Mouse (Mus musculus): Measurements from ENCODE around the gene Tha1. TPM values are rescaled to one million over a fixed set of nuclear protein-coding genes. Genes with fewer than 3 reads are reported as not detected.

The Tha1 gene
- polyA plus RNA-seq, 1 experiment = 1.4 TPM

DNA sequence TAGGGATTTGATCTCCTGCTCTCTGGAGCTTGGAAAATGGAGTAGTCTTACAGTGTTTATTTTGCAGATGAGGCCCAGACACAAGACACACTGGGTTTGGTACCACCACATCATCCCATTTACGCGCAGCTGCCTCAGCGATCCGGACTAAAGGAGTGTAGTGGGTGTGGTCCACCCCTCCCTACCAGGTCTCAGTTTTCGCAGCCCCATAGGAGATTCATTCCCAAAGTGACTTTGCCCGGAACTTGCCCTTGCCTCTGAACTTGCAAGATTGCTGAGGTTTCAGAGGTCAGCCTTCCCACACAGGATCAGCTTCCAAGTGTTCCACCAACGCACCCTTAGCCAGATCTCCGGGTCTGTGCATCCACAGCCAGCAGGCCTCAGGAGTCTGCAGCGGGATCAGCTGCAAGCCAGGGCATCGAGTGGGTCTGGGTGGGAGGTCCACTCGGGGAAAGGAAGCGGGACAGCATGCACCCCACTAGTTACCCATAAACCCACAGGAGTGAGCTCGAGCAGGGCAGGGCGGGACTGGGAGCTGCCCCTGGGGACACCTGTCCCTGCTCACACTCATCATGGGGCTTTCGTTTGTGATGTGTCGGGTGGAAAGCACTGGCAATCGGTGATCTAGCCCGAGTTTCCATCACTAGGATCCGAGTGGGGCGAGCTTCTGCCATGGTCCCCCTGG is 15.0 kb upstream of the Tha1 start:
- Histone ChIP-seq H3ac (ENCODE audit: control insufficient read depth, insufficient read length, low read depth) (no peak overlapping the region), H3K36me3 (ENCODE audit: control insufficient read depth, insufficient read depth) (no peaks in the 10 kb centered on the region), H3K79me2 (ENCODE audit: control insufficient read depth, insufficient read depth) (no peaks in the 10 kb centered on the region), H3K79me3 (ENCODE audit: low read depth) (no peaks in the 10 kb centered on the region), H3K4me3 (ENCODE audit: insufficient read depth, poor library complexity, severe bottlenecking) (no peak overlapping the region), H3K27me3 (ENCODE audit: control insufficient read depth, insufficient read depth, insufficient read length) (no peaks in the 10 kb centered on the region)
- no peak for TF ChIP-seq USF1 (IDR thresholded peaks at IDR 0.05; ENCODE audit: low read depth)
- TF ChIP-seq MYOD1 (IDR thresholded peaks at IDR 0.05; ENCODE audit: control insufficient read depth, insufficient read length, low read depth) = no peak
- no peak for TF ChIP-seq FOSL1 (IDR thresholded peaks at IDR 0.05; ENCODE audit: insufficient read depth, low read length, poor library complexity, severe bottlenecking)
- TF ChIP-seq MYOG (IDR thresholded peaks at IDR 0.05; ENCODE audit: control insufficient read depth, extremely low read depth, insufficient read length) = no peak
- no peak for TF ChIP-seq MAX (IDR thresholded peaks at IDR 0.05)
- no peak for TF ChIP-seq CEBPB (IDR thresholded peaks at IDR 0.05; ENCODE audit: low read depth)
- no peak for TF ChIP-seq CTCF (IDR thresholded peaks at IDR 0.05; ENCODE audit: control insufficient read depth, insufficient read depth, insufficient read length)

DNA sequence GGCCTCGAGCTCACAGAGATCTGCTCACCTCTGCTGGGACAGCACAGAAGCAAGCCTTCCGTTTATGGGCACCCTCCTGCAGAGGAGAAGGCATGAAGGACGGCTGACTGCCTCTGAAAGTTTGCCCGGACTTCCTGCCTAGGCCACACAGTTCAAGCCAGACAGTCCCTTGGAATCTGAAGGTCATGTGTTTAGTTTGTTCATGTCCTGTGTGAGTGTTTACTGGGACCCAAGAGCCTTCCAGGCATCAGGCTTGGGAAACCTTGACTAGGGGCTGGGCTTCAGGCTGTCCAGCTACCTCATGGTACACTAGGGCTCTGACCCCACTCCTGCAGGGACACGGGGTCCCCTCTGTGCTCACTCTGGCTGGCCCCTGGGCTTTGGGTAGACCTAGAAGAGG is 12.7 kb upstream of the Tha1 start:
- TF ChIP-seq MYOD1 (IDR thresholded peaks at IDR 0.05; ENCODE audit: control insufficient read depth, insufficient read length, low read depth) (no peak), CTCF (IDR thresholded peaks at IDR 0.05; ENCODE audit: control insufficient read depth, insufficient read depth, insufficient read length) (no peak), USF1 (IDR thresholded peaks at IDR 0.05; ENCODE audit: low read depth) (no peak), CEBPB (IDR thresholded peaks at IDR 0.05; ENCODE audit: low read depth) (no peak), MAX (IDR thresholded peaks at IDR 0.05) (no peak), MYOG (IDR thresholded peaks at IDR 0.05; ENCODE audit: control insufficient read depth, extremely low read depth, insufficient read length) (no peak), FOSL1 (IDR thresholded peaks at IDR 0.05; ENCODE audit: insufficient read depth, low read length, poor library complexity, severe bottlenecking) (no peak)
- Histone ChIP-seq H3K36me3 (ENCODE audit: control insufficient read depth, insufficient read depth) (no peaks in the 10 kb centered on the region), H3K4me3 (ENCODE audit: insufficient read depth, poor library complexity, severe bottlenecking) (no peak overlapping the region), H3K27me3 (ENCODE audit: control insufficient read depth, insufficient read depth, insufficient read length) (no peaks in the 10 kb centered on the region), H3K79me3 (ENCODE audit: low read depth) (no peaks in the 10 kb centered on the region), H3K79me2 (ENCODE audit: control insufficient read depth, insufficient read depth) (no peaks in the 10 kb centered on the region), H3ac (ENCODE audit: control insufficient read depth, insufficient read length, low read depth) (no peak overlapping the region)

DNA sequence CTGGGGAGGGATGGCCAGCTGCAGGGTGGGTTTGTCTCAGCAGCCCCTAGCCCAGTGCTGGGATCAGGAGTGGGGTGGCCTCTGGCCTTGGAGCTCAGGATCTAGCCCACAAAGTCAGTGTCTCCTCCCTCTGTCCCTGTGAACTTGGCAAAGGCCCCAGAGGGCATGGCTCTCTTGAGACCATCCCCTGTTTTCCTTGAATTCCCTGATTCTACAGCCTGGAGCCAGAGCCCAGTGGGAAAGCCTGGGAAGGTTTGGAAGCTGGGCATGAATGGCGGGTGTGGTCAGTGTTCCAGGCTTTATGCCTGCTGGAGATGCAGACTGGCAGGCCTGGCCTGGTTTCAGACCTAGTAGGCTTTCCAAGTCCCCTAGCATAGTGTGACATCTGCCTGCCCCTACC is 8.9 kb upstream of the Tha1 start:
- Histone ChIP-seq H3K27me3 (ENCODE audit: control insufficient read depth, insufficient read depth, insufficient read length) (no peaks in the 10 kb centered on the region), H3ac (ENCODE audit: control insufficient read depth, insufficient read length, low read depth) (no peak overlapping the region), H3K79me3 (ENCODE audit: low read depth) (no peaks in the 10 kb centered on the region), H3K79me2 (ENCODE audit: control insufficient read depth, insufficient read depth) (no peaks in the 10 kb centered on the region), H3K36me3 (ENCODE audit: control insufficient read depth, insufficient read depth) (no peaks in the 10 kb centered on the region), H3K4me3 (ENCODE audit: insufficient read depth, poor library complexity, severe bottlenecking) (no peak overlapping the region)
- no peak for TF ChIP-seq MYOG (IDR thresholded peaks at IDR 0.05; ENCODE audit: control insufficient read depth, extremely low read depth, insufficient read length)
- TF ChIP-seq FOSL1 (IDR thresholded peaks at IDR 0.05; ENCODE audit: insufficient read depth, low read length, poor library complexity, severe bottlenecking) = no peak
- no peak for TF ChIP-seq MAX (IDR thresholded peaks at IDR 0.05)
- no peak for TF ChIP-seq CTCF (IDR thresholded peaks at IDR 0.05; ENCODE audit: control insufficient read depth, insufficient read depth, insufficient read length)
- TF ChIP-seq USF1 (IDR thresholded peaks at IDR 0.05; ENCODE audit: low read depth) = no peak
- TF ChIP-seq MYOD1 (IDR thresholded peaks at IDR 0.05; ENCODE audit: control insufficient read depth, insufficient read length, low read depth) = no peak
- TF ChIP-seq CEBPB (IDR thresholded peaks at IDR 0.05; ENCODE audit: low read depth) = no peak

DNA sequence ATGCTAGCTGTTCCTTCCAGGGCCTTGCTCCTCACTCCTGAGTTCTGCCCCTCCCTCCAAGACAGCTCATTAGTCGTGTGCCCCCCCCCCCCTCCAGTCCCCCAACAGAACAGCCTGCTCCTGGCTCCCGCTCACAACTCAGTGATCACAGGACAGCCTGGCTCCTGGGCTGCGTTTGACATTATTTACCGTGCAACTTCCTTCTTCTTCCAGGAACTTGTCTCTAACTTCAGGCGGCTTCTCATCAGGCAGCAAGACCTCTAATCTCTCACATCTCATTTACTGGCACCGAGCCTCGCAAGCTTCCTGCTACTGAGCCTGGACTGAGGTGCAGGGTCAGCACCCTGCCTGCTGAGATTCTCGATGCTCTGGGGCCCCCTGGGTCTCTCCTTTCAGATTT is 8.5 kb upstream of the Tha1 start:
- no peaks in the 10 kb centered on the region for H3K27me3 ChIP-seq (ENCODE audit: control insufficient read depth, insufficient read depth, insufficient read length)
- no peak overlapping the region for H3ac ChIP-seq (ENCODE audit: control insufficient read depth, insufficient read length, low read depth)
- H3K79me2 ChIP-seq (ENCODE audit: control insufficient read depth, insufficient read depth) = no peaks in the 10 kb centered on the region
- no peaks in the 10 kb centered on the region for H3K36me3 ChIP-seq (ENCODE audit: control insufficient read depth, insufficient read depth)
- TF ChIP-seq MYOD1 (IDR thresholded peaks at IDR 0.05; ENCODE audit: control insufficient read depth, insufficient read length, low read depth) = no peak
- no peak for TF ChIP-seq USF1 (IDR thresholded peaks at IDR 0.05; ENCODE audit: low read depth)
- no peak for TF ChIP-seq MAX (IDR thresholded peaks at IDR 0.05)
- TF ChIP-seq MYOG (IDR thresholded peaks at IDR 0.05; ENCODE audit: control insufficient read depth, extremely low read depth, insufficient read length) = no peak
- no peak for TF ChIP-seq FOSL1 (IDR thresholded peaks at IDR 0.05; ENCODE audit: insufficient read depth, low read length, poor library complexity, severe bottlenecking)
- TF ChIP-seq CEBPB (IDR thresholded peaks at IDR 0.05; ENCODE audit: low read depth) = no peak
- TF ChIP-seq CTCF (IDR thresholded peaks at IDR 0.05; ENCODE audit: control insufficient read depth, insufficient read depth, insufficient read length) = no peak
- no peaks in the 10 kb centered on the region for H3K79me3 ChIP-seq (ENCODE audit: low read depth)
- H3K4me3 ChIP-seq (ENCODE audit: insufficient read depth, poor library complexity, severe bottlenecking) = no peak overlapping the region

DNA sequence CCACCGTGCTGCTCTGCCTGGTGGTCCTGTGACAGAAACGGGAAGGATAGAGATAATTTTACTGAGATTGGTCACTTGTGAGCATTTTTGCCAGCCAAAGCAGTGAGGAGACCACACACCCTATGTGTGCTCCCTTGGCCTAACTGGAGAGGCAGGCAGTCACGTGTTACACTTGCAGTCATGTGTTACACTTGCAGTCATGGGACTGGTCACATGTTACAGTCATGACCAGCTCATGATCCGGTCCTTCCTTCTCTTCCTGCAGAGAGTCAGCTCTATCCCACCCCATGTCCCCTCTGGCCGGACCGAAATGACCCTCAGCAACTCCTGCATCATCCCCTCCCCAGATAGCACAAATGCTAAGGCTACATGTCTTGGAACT is 7.7 kb upstream of the Tha1 start:
- Histone ChIP-seq H3K79me2 (ENCODE audit: control insufficient read depth, insufficient read depth) (no peaks in the 10 kb centered on the region), H3K79me3 (ENCODE audit: low read depth) (no peaks in the 10 kb centered on the region), H3ac (ENCODE audit: control insufficient read depth, insufficient read length, low read depth) (no peak overlapping the region), H3K4me3 (ENCODE audit: insufficient read depth, poor library complexity, severe bottlenecking) (no peak overlapping the region), H3K27me3 (ENCODE audit: control insufficient read depth, insufficient read depth, insufficient read length) (no peaks in the 10 kb centered on the region), H3K36me3 (ENCODE audit: control insufficient read depth, insufficient read depth) (no peaks in the 10 kb centered on the region)
- TF ChIP-seq MYOG (IDR thresholded peaks at IDR 0.05; ENCODE audit: control insufficient read depth, extremely low read depth, insufficient read length) (no peak), USF1 (IDR thresholded peaks at IDR 0.05; ENCODE audit: low read depth) (peak; percentile 32)

Measured in C2C12 (cell line).